Mouse (Mus musculus) limb, embryonic 15.5 days (tissue): Measurements from ENCODE around the gene Hoxa5. TPM values are rescaled to one million over a fixed set of nuclear protein-coding genes. Genes with fewer than 3 reads are reported as not detected.

Source experiments
- ATAC-seq: fragments of 200-750 bp; cut with Nextera tagmentation; 2 replicates; pipeline ENCODE4 v1.8.0; 2017; ENCODE audit warnings: low read depth, moderate TSS enrichment; ENCODE audit not compliant: insufficient number of reproducible peaks, low FRiP score, low TSS enrichment
- H3K27ac ChIP-seq: fragments of 300-500 bp; sonication (generic); 2 replicates; pipeline ENCODE4 v1.5.1; 2015; ENCODE audit warnings: moderate library complexity, mild to moderate bottlenecking, inconsistent platforms
- H3K27me3 ChIP-seq: fragments of 300-500 bp; sonication (generic); 2 replicates; pipeline ENCODE4 v1.6.1; 2015; ENCODE audit warnings: inconsistent platforms
- H3K36me3 ChIP-seq: fragments of 300-500 bp; sonication (generic); 2 replicates; pipeline ENCODE4 v1.6.1; 2015; ENCODE audit warnings: inconsistent platforms
- H3K4me1 ChIP-seq: fragments of 300-500 bp; sonication (generic); 2 replicates; pipeline ENCODE4 v1.6.1; 2015; ENCODE audit warnings: inconsistent platforms
- H3K4me2 ChIP-seq: fragments of 300-500 bp; sonication (generic); 2 replicates; pipeline ENCODE4 v1.6.1; 2015; ENCODE audit warnings: mild to moderate bottlenecking, inconsistent platforms
- H3K4me3 ChIP-seq: fragments of 300-500 bp; sonication (generic); 2 replicates; pipeline ENCODE4 v1.5.1; 2015; ENCODE audit warnings: mild to moderate bottlenecking, inconsistent platforms
- H3K9ac ChIP-seq: fragments of 300-500 bp; sonication (generic); 2 replicates; pipeline ENCODE4 v1.6.1; 2015; ENCODE audit warnings: inconsistent platforms
- H3K9me3 ChIP-seq: fragments of 300-500 bp; sonication (generic); 2 replicates; pipeline ENCODE4 v1.6.1; 2016; ENCODE audit warnings: inconsistent platforms
- WGBS: fragments of 180-500 bp; shearing (Covaris S2); methylation state at CpG from one replicate; pipeline ENCODE4 v1.1.7; 2015; 5-methylcytosine and 5-hydroxymethylcytosine counted together
- polyA plus RNA-seq: library from polyadenylated mRNA; unstranded; fragments of >200 nt; fragmentation: Nextera tagmentation; extraction: Ambion mirVana; gene quantifications from 2 replicates; pipeline ENCODE4 v1.2.1, GENCODE M21; 2015

Gene Hoxa5
- polyA plus RNA-seq, 1 experiment from 2014 or later: 1.7 TPM

DNA sequence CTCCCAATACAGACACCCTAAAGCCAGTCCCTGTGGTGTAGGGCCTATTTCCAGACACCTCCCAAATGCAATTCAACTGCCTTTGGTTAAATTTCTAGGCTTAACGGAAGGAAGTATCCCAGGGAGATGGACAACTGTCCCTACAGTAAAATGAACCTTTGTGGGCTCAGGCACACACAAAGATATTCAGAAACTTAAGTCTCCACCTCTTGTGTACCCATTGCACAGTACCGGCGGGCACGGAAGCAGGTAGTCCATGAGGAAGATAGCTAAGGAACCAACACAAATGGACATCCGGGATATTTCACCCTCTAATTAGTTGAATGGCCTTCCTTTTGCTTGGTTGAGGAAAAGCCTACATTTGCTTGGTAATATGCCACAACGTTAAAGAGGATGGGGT lies 28.0 kb downstream of the Hoxa5 start:
- H3K4me2 ChIP-seq: peak overlapping the region; percentile 53
- no peak for ATAC-seq
- H3K4me1 ChIP-seq: peaks cover 50% of the 10 kb centered on the region
- no peak overlapping the region for H3K9ac ChIP-seq
- H3K27ac ChIP-seq: no peak overlapping the region
- peaks cover 78% of the 10 kb centered on the region for H3K27me3 ChIP-seq
- no peaks in the 10 kb centered on the region for H3K36me3 ChIP-seq
- WGBS: 18% methylated on average over 6 of the region's 6 CpGs
- H3K4me3 ChIP-seq: peak overlapping the region; percentile 39
- H3K9me3 ChIP-seq: no peaks in the 10 kb centered on the region

DNA sequence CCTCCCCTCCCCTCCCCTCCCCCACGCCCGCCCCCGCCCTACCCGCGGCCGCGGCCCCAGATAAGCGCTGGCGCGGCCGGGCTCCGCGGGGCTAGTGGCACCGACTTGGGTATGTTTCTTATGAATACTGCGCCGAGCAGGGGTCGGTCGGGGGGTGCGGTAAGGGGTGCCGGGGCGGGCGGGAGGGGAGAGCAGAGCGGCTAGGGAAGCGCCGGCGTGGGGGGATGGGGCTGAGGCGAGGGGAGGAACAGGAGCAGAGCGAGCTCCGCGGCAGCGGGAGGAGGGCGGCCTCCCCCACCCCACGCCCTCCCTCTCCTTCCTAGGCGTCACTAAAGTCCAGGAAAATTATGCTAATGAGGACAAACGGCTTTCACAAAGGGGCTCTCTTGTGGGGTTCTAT lies 28.5 kb downstream of the Hoxa5 start:
- ATAC-seq: no peak
- peak overlapping the region; percentile 39 for H3K4me3 ChIP-seq
- peak overlapping the region; percentile 27; the same call in 1 of the 2 replicates for H3K9ac ChIP-seq
- peaks cover 78% of the 10 kb centered on the region for H3K27me3 ChIP-seq
- peaks cover 50% of the 10 kb centered on the region for H3K4me1 ChIP-seq
- H3K9me3 ChIP-seq: no peaks in the 10 kb centered on the region
- H3K4me2 ChIP-seq: peak overlapping the region; percentile 53
- H3K36me3 ChIP-seq: no peaks in the 10 kb centered on the region
- H3K27ac ChIP-seq: 0 out of 2 replicates have a peak overlapping the region, but pooled peaks have one; percentile 38
- WGBS: 1% methylated on average over 18 of the region's 35 CpGs

DNA sequence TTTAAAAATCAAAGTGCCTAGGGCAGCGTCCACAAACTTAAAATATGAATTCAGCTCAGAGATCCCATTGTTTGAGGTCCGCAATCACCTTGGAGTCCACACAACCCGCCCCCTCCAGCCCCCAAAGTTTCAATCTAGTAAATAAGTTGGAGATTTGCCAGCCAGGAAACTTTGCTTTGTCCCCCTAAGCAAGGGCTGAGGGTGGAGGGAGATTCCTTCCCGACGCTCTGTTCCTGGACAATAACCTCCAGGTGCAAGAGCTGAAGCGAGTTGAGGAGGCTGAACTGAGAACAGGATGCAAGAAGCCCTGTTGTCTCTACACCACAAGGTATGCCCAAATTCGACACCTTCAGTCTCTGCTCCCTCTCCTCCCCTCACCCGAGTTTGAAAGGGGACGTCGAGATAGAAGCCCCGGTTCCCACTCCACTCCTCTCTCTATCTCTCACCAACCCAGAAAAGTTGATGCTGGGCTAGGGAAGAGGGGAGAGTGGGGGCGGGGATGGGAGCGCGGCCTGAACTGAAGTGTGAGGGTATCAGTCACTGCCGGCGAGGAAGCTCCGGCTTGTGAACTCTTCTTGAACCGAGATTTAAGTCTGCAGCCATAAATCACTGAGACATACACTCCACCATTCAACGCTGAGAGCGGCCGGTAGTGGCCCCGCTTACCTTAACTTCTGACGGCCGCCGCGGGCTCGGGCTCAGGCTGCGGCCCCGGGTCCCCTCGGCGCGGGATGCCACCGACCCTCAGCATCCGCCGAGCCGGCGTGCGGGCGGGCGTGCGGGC lies 29.2 kb downstream of the Hoxa5 start:
- peak overlapping the region; percentile 27; the same call in 1 of the 2 replicates for H3K9ac ChIP-seq
- peak overlapping the region; percentile 38; the same call in 1 of the 2 replicates for H3K27ac ChIP-seq
- H3K4me2 ChIP-seq: peak overlapping the region; percentile 53
- 15% methylated on average over 40 of the region's 41 CpGs for WGBS
- H3K36me3 ChIP-seq: 0 out of 2 replicates have a peak, but pooled peaks cover under 1% of the 10 kb centered on the region
- H3K9me3 ChIP-seq: no peaks in the 10 kb centered on the region
- no peak for ATAC-seq
- peaks cover 78% of the 10 kb centered on the region for H3K27me3 ChIP-seq
- H3K4me1 ChIP-seq: peaks cover 54% of the 10 kb centered on the region
- H3K4me3 ChIP-seq: peak overlapping the region; percentile 39

DNA sequence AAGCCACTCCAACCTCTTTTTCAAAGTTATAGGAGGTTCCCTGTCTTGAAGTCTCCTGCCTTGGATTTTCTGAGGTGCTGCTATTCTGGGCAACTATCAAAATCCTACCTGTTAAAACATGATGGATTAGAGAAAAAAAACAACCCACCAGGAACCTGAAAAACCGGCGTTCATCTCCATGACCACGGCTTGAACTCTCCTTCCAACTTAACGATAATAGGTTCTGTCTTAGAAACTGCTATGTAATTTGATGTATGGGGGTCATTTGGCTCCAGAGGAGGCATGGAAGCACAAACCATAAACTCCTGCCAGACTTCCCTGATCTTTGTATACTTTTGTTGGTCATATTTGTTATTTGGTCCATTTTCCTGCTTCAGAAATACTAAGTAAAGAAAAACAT lies 30.7 kb downstream of the Hoxa5 start:
- Histone ChIP-seq H3K36me3 (peaks cover 5% of the 10 kb centered on the region; the same call in 1 of the 2 replicates), H3K4me3 (no peak overlapping the region), H3K9ac (no peak overlapping the region), H3K27ac (no peak overlapping the region), H3K4me1 (peaks cover 52% of the 10 kb centered on the region), H3K4me2 (no peak overlapping the region), H3K9me3 (no peaks in the 10 kb centered on the region), H3K27me3 (peaks cover 73% of the 10 kb centered on the region)
- no peak for ATAC-seq
- 28% methylated on average over 4 of the region's 4 CpGs for WGBS

DNA sequence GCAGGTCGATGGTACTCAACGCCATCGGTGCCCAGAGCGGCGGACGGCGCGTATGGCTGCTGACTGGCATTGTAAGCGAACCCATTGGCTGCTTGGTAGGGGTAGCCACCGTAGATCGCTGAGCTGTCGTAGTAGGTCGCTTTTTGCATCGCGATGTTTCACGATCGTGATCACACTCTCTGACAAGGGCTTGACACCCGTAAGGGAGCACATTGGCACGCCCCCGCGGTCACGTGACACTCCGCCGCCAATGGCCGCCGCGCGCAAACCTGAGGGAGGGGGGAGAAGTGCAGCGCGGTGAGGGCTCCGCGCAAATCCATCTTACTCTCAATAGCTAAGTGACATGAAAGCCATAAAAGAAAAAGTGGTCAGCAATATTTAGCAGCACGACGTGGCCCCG lies 31.9 kb downstream of the Hoxa5 start:
- peak; percentile 71 for ATAC-seq
- peaks cover 5% of the 10 kb centered on the region; the same call in 1 of the 2 replicates for H3K36me3 ChIP-seq
- H3K4me3 ChIP-seq: peak overlapping the region; percentile 38
- no peak overlapping the region for H3K9ac ChIP-seq
- peaks cover 51% of the 10 kb centered on the region for H3K4me1 ChIP-seq
- H3K4me2 ChIP-seq: peak overlapping the region; percentile 64
- H3K27me3 ChIP-seq: peaks cover 77% of the 10 kb centered on the region
- H3K9me3 ChIP-seq: no peaks in the 10 kb centered on the region
- peak overlapping the region; percentile 59; the same call in 1 of the 2 replicates for H3K27ac ChIP-seq
- WGBS: 4% methylated on average over 35 of the region's 35 CpGs

DNA sequence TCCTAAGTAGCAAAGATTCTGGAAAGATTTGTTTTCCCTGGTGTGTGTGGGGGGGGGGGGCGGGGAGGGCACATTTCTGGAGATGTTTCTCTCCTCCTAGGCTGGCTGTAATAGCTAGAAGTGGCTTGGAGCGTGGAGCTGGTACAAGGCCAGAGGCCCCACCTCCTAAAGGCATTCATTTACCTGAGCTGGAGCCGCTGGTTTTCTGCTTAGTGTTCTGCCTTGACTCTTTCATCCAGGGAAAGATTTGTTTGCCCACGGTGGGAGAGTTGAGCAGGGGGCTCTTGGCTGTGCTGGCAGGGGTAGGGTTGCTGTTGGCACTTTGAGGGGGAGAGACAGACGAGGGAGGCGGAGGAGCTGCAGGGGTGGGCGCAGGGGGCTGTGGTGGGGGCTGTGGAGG lies 32.4 kb downstream of the Hoxa5 start:
- peak overlapping the region; percentile 47; the same call in 1 of the 2 replicates for H3K27ac ChIP-seq
- H3K9ac ChIP-seq: no peak overlapping the region
- H3K9me3 ChIP-seq: no peaks in the 10 kb centered on the region
- 35% methylated on average over 7 of the region's 7 CpGs for WGBS
- peaks cover 75% of the 10 kb centered on the region for H3K27me3 ChIP-seq
- H3K36me3 ChIP-seq: peaks cover 5% of the 10 kb centered on the region; the same call in 1 of the 2 replicates
- H3K4me1 ChIP-seq: peaks cover 46% of the 10 kb centered on the region
- peak overlapping the region; percentile 64 for H3K4me2 ChIP-seq
- peak overlapping the region; percentile 38; the same call in 1 of the 2 replicates for H3K4me3 ChIP-seq
- no peak; the same call in 1 of the 2 replicates for ATAC-seq

DNA sequence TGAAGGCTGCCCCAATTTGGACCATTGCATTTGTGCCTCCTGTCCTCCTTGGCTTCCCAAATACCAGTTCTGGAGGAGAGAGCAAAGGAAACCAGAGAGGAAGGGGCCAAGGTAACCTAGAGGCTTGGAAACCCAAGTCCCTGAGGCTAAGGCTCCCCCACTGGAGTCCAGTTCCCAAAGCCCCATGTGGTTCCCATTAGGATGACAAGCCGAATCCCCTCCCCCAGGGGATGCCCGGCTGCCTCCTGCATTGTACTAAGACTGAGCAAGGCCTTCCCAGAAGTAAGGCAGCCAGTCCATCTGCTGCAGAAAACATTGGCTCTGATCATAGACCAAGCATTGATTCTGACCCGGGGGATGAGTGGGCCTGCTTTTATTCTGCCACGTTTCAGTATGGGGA lies 33.1 kb downstream of the Hoxa5 start:
- Histone ChIP-seq H3K4me3 (no peak overlapping the region), H3K36me3 (peaks cover 5% of the 10 kb centered on the region; the same call in 1 of the 2 replicates), H3K4me1 (peaks cover 39% of the 10 kb centered on the region), H3K4me2 (no peak overlapping the region), H3K27me3 (peaks cover 75% of the 10 kb centered on the region), H3K9ac (no peak overlapping the region), H3K9me3 (no peaks in the 10 kb centered on the region), H3K27ac (0 out of 2 replicates have a peak overlapping the region, but pooled peaks have one; percentile 2)
- WGBS: 32% methylated on average over 4 of the region's 4 CpGs
- no peak for ATAC-seq

DNA sequence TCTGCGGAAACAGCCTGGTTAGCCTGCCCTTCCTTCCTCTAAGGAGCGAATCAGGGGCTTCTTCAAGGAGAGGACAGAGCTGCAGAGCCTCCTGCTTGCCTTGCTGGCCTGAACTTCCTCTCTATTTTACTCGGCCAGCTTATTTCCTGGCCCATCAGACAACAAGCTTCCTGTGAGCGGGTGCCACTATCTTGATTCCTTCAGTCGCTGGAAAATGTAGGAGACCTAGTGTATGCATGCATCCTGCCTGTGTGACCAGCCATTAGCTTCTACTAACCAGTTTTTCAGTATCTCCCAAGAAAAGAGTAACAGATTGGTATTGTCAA lies 33.5 kb downstream of the Hoxa5 start:
- Histone ChIP-seq H3K27ac (peak overlapping the region; percentile 47; the same call in 1 of the 2 replicates), H3K9me3 (no peaks in the 10 kb centered on the region), H3K4me1 (peaks cover 36% of the 10 kb centered on the region), H3K27me3 (peaks cover 78% of the 10 kb centered on the region), H3K4me2 (no peak overlapping the region), H3K4me3 (no peak overlapping the region), H3K36me3 (peaks cover 5% of the 10 kb centered on the region; the same call in 1 of the 2 replicates), H3K9ac (no peak overlapping the region)
- no peak for ATAC-seq
- 57% methylated on average over 5 of the region's 5 CpGs for WGBS

DNA sequence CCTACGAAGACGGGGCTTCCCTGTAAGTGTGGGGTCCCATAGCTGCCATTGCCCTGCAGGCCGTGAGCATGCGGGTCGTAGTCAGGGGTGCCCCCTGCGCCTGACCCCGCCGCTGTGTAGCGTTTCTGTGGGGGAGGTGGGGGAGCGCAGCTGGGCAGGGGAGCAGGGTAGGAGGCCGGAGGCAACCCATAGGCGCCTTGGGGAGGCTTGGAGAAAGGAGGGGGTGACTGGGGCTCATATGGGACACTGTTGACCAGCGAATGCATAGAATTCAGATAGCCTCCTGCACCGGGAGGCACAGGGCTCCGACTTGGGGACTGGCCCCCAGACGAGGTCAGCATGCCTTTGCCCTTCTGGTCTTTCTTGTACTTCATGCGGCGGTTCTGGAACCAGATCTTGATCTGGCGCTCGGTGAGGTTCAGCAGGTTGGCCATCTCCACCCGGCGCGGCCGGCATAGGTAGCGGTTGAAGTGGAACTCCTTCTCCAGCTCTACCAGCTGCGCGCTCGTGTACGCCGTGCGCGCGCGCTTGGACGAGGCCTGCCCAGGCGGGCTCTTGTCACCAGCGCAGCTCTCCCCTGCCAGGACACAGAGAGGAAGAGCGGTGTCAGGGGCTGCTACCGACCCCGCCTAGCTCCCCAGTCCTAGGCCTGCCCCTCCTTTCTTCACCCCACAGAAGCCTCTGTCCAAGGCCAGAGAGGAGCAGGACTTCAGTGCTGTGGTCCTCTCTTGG lies 34.1 kb downstream of the Hoxa5 start:
- no peak overlapping the region for H3K9ac ChIP-seq

DNA sequence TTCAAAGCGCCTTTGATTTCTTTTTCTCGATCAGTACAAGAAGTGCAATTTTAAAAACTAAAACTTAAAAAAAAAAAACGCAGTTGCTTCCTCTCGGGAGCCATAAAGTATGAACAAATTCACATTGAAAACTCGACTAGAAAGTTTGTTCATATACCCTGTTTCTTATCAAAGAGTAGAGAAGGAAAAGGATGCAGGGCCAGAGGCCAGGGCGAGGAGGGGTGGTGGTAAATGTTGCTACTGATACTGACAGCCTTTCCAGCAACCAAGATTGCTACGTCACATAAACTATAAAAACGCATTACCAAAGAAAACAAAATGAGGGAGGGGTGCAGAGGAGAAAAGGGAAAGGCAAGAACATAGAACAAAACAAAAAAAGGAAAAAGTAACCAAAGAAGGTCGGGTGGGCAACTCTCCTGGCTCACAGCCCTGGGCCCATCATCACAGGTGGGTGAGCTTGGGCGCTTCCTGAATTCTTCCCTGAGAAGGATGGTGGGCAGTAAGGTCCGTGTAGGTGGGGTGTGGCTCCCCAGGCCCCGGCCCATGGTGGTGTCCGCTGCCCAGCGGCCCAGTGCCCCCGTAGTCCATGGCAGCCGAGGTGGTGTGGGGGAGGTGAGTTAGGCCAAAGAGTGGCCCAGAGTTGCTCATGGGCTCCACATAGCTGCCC lies 34.8 kb downstream of the Hoxa5 start:
- ATAC-seq: no peak
- Histone ChIP-seq H3K27me3 (peaks cover 76% of the 10 kb centered on the region), H3K36me3 (peaks cover 5% of the 10 kb centered on the region; the same call in 1 of the 2 replicates), H3K4me1 (peaks cover 36% of the 10 kb centered on the region), H3K4me3 (no peak overlapping the region), H3K27ac (no peak overlapping the region), H3K9me3 (no peaks in the 10 kb centered on the region), H3K9ac (no peak overlapping the region), H3K4me2 (no peak overlapping the region)
- 66% methylated on average over 16 of the region's 16 CpGs for WGBS

More for the DNA sequence above, 34.1 kb downstream of the Hoxa5 start:
- ATAC-seq: no peak
- Histone ChIP-seq H3K4me2 (no peak overlapping the region), H3K27ac (peak overlapping the region; percentile 47; the same call in 1 of the 2 replicates), H3K9me3 (no peaks in the 10 kb centered on the region), H3K4me3 (no peak overlapping the region), H3K27me3 (peaks cover 80% of the 10 kb centered on the region), H3K4me1 (peaks cover 36% of the 10 kb centered on the region), H3K36me3 (peaks cover 5% of the 10 kb centered on the region; the same call in 1 of the 2 replicates)
- 61% methylated on average over 40 of the region's 40 CpGs for WGBS

DNA sequence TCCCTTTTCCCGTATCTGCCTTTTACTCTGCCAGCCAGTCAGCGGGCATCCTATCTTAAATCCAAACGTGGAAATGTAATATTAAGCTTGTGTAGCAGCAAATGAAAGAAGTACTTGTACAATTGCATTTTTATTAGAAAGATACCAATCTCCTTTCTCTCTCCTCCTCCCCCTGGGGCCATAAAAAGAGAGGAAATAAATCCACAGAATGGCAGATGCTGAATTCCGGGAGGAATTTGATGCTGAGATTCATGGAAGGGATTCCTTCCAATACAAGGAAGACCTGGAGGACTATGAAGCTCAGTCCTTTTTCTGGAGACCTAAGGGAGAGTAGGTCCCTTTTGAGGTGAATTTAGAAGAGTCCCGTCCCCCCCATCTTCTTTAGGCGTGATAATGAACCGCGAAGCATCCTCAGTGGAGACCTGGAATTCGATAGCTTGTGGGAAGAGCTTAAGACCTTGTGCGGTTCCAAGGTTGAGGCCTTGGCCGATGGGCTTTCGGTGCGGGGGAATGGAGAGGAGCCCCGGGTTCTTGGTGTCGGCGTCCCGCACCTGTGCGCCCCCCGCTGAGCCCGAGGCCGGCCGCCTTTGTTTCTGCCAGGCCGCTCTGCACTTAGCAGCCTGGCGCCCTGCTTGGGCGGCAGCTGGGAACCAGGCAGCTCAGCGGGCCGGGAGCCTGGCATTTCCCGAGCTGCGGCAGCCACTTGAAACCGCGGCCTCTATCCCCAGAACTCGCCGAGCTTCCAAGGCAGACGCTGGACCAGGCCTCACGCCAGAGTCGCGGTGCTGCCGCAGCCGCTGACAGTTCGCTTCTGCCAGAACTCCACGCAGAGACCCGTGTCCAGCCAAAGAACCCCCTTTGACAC lies 36.0 kb downstream of the Hoxa5 start:
- WGBS: 35% methylated on average over 42 of the region's 42 CpGs
- Histone ChIP-seq H3K36me3 (peaks cover 5% of the 10 kb centered on the region; the same call in 1 of the 2 replicates), H3K4me2 (peak overlapping the region; percentile 17; the same call in 1 of the 2 replicates), H3K4me1 (peaks cover 43% of the 10 kb centered on the region), H3K9ac (no peak overlapping the region), H3K27me3 (peaks cover 84% of the 10 kb centered on the region), H3K9me3 (no peaks in the 10 kb centered on the region), H3K4me3 (no peak overlapping the region), H3K27ac (no peak overlapping the region)
- ATAC-seq: no peak
